Mouse (Mus musculus): ENCODE measurements at regions not wholly inside any gene's neighbourhood (a gene's known extent, or its start where the extent isn't known, plus 50 kb on each side); places are given as distances from the start of the nearest gene placed in this dataset.

DNA sequence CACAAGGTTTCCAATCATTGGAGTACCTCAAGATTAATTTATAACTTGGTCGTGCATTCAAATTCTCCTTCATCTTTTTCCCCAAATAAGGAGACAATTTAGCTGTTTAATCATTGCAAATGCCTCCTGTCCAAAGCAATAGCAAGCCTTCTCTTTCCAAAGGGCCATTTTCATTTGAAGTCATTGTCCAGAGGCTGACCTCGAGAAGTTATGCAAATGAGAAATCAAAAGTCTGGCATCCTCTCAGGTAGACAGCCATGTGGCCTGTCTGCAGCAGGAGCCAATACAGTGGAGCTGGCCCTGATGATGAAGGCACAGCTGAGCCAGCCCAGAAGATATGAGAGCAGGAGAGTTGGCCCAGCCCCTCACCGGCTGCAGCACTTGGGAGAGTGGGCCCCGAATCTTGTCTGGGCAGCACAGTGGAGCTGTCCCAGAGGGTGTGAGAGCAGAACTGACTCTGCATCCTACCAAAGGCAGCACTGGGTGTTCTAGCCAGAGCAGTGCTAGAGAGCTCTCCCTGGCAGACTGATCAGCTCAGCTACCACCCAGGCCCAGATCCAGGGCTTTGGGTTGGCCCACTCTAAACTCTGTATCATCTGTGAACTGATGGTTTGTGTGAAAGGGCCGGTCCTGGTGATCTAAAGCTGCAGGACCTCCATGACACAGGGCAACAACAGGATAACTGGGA is 74.2 kb downstream of the Rps12 start:
- Histone ChIP-seq H3K36me3 (replicated peaks; ENCODE audit: control insufficient read depth, insufficient read depth, low read length) (no peaks in the 10 kb centered on the region), H3K27ac (ENCODE audit: low read depth) (no peak overlapping the region), H3K4me1 (ENCODE audit: control insufficient read depth, insufficient read depth) (no peaks in the 10 kb centered on the region), H3K9ac (replicated peaks; ENCODE audit: low read depth, low read length) (no peak overlapping the region), H3K9me3 (replicated peaks; ENCODE audit: control insufficient read depth, low read length) (no peaks in the 10 kb centered on the region), H3K27me3 (ENCODE audit: control insufficient read depth, insufficient read depth, low read length) (no peaks in the 10 kb centered on the region), H3K4me2 (ENCODE audit: low read depth, low read length) (no peak overlapping the region), H3K4me3 (ENCODE audit: low read depth, low read length) (no peak overlapping the region)
- 63% methylated on average over 5 of the region's 5 CpGs for WGBS
- TF ChIP-seq EP300 (IDR thresholded peaks at IDR 0.05; ENCODE audit: low read depth) (no peak), CTCF (IDR thresholded peaks at IDR 0.05; ENCODE audit: low read depth) (no peak)
- ATAC-seq (ENCODE audit: insufficient read depth, low read depth) (no peak), DNase-seq (ENCODE audit: low spot score) (no peak)

DNA sequence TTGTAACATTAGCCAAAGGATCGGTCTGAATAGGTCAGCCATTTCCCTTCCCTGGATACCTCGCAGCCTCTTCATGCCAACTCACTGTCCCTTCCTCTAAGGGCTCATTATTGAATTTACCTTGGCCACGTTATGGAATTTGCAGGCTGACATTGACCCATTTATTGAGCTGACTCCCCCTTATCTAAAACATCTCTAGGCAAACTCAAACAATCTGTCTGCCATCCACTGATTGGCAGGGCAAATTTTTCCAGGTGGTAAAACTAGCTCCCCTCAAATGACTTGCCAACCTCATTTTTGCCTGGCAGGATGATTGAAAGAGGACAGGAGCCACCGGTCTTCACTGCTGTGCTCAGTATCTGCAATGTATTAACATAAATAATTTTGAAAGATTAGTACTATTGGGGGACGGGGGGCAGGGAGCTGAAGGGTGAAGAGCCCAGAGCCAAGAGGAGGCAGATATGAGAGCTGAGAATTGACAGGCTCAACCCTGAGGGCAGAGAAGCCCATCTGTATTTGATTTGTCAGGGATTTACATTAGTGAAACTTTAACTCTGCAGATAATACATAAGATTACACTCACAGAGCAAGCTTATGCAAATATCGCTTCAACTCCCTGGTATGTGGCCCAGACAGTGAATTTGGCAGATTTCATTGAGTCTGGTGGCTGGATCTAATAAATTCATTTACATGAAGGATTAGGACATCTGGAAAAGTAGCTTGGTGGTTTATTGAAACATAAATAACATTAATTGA is 75.5 kb downstream of the Rps12 start:
- H3K4me2 ChIP-seq (ENCODE audit: low read depth, low read length), result no peak overlapping the region
- H3K27me3 ChIP-seq (ENCODE audit: control insufficient read depth, insufficient read depth, low read length), result no peaks in the 10 kb centered on the region
- ATAC-seq (ENCODE audit: insufficient read depth, low read depth) (no peak), DNase-seq (ENCODE audit: low spot score) (no peak)
- no peak overlapping the region for H3K9ac ChIP-seq (replicated peaks; ENCODE audit: low read depth, low read length)
- TF ChIP-seq CTCF (IDR thresholded peaks at IDR 0.05; ENCODE audit: low read depth) (no peak), EP300 (IDR thresholded peaks at IDR 0.05; ENCODE audit: low read depth) (no peak)
- H3K36me3 ChIP-seq (replicated peaks; ENCODE audit: control insufficient read depth, insufficient read depth, low read length), result no peaks in the 10 kb centered on the region
- no peak overlapping the region for H3K4me3 ChIP-seq (ENCODE audit: low read depth, low read length)
- H3K4me1 ChIP-seq (ENCODE audit: control insufficient read depth, insufficient read depth), result no peaks in the 10 kb centered on the region
- H3K27ac ChIP-seq (ENCODE audit: low read depth), result no peak overlapping the region
- WGBS, result 63% methylated on average over 6 of the region's 6 CpGs
- no peaks in the 10 kb centered on the region for H3K9me3 ChIP-seq (replicated peaks; ENCODE audit: control insufficient read depth, low read length)

DNA sequence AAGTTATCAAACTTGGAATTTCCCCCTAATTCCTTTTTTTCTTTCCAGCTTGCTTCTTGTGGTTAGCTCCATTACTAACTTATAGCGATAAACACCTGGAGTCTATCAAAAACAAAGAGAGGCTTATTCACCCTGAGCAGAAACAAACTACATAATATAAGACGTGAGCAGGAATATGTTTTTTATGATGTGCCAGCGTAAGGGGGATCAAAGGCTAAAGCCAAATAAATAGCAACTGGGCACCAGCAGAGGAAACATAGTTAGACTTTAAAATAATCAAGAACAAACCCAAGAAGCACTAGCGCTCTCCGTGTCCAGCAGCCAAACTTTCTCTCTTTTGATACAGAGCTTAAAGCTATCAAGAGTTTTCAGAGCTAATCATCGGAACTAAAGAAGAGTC is 76.1 kb downstream of the Rps12 start:
- DNase-seq (ENCODE audit: low spot score) (no peak), ATAC-seq (ENCODE audit: insufficient read depth, low read depth) (no peak)
- Histone ChIP-seq H3K9me3 (replicated peaks; ENCODE audit: control insufficient read depth, low read length) (no peaks in the 10 kb centered on the region), H3K4me3 (ENCODE audit: low read depth, low read length) (no peak overlapping the region), H3K36me3 (replicated peaks; ENCODE audit: control insufficient read depth, insufficient read depth, low read length) (no peaks in the 10 kb centered on the region), H3K27me3 (ENCODE audit: control insufficient read depth, insufficient read depth, low read length) (no peaks in the 10 kb centered on the region), H3K9ac (replicated peaks; ENCODE audit: low read depth, low read length) (no peak overlapping the region), H3K4me1 (ENCODE audit: control insufficient read depth, insufficient read depth) (no peaks in the 10 kb centered on the region), H3K4me2 (ENCODE audit: low read depth, low read length) (no peak overlapping the region), H3K27ac (ENCODE audit: low read depth) (no peak overlapping the region)
- TF ChIP-seq EP300 (IDR thresholded peaks at IDR 0.05; ENCODE audit: low read depth) (no peak), CTCF (IDR thresholded peaks at IDR 0.05; ENCODE audit: low read depth) (no peak)
- WGBS, result 72% methylated on average over 6 of the region's 6 CpGs

DNA sequence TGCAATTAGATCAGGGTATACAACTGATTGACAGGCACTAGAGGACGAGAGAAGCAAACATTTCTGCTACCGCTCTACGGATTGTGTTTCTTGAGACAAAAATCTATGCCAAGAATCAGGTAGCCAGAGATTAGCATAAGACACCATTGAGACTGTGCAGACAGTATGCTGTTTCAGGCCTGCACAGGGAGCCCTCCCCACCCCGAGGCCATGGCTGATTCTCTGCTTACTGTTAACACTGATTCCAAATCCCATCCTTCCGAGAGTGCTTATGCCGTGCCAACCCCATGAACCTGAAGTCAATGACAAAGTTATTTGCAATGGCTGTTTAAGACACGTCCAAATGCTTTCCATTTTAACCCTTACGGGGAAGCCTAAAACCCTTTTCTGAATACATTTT is 78.8 kb downstream of the Rps12 start:
- Histone ChIP-seq H3K36me3 (replicated peaks; ENCODE audit: control insufficient read depth, insufficient read depth, low read length) (no peaks in the 10 kb centered on the region), H3K4me3 (ENCODE audit: low read depth, low read length) (no peak overlapping the region), H3K4me2 (ENCODE audit: low read depth, low read length) (no peak overlapping the region), H3K27me3 (ENCODE audit: control insufficient read depth, insufficient read depth, low read length) (no peaks in the 10 kb centered on the region), H3K9me3 (replicated peaks; ENCODE audit: control insufficient read depth, low read length) (no peaks in the 10 kb centered on the region), H3K4me1 (ENCODE audit: control insufficient read depth, insufficient read depth) (no peaks in the 10 kb centered on the region), H3K27ac (ENCODE audit: low read depth) (no peak overlapping the region), H3K9ac (replicated peaks; ENCODE audit: low read depth, low read length) (no peak overlapping the region)
- ATAC-seq (ENCODE audit: insufficient read depth, low read depth) (no peak), DNase-seq (ENCODE audit: low spot score) (no peak)
- TF ChIP-seq EP300 (IDR thresholded peaks at IDR 0.05; ENCODE audit: low read depth) (no peak), CTCF (IDR thresholded peaks at IDR 0.05; ENCODE audit: low read depth) (no peak)
- WGBS, result 84% methylated on average over 8 of the region's 8 CpGs

DNA sequence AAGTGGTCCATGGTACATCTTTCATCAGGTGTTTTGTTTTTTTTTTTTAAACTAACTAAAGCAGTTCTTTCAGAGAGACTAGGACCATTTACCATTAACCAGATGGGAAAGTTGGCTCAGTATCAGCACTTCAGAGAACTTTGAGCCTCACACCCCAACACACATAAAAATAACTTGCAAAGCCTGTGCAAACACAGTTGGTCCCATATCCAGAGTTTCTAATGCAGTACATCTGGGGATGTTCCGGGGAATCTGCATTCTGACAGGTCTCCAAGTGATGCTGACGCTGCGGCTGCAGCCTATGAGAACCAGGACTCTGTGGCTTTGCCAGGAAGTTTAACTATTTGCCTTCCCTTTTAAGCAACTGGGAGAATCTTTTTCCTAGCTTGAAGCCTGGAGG is 79.9 kb downstream of the Rps12 start:
- no peak overlapping the region for H3K9ac ChIP-seq (replicated peaks; ENCODE audit: low read depth, low read length)
- 77% methylated on average over 3 of the region's 3 CpGs for WGBS

More for the DNA sequence above, 79.9 kb downstream of the Rps12 start:
- DNase-seq (ENCODE audit: low spot score) (no peak), ATAC-seq (ENCODE audit: insufficient read depth, low read depth) (no peak)
- Histone ChIP-seq H3K4me2 (ENCODE audit: low read depth, low read length) (no peak overlapping the region), H3K9me3 (replicated peaks; ENCODE audit: control insufficient read depth, low read length) (no peaks in the 10 kb centered on the region), H3K4me3 (ENCODE audit: low read depth, low read length) (no peak overlapping the region), H3K27me3 (ENCODE audit: control insufficient read depth, insufficient read depth, low read length) (no peaks in the 10 kb centered on the region), H3K36me3 (replicated peaks; ENCODE audit: control insufficient read depth, insufficient read depth, low read length) (no peaks in the 10 kb centered on the region), H3K27ac (ENCODE audit: low read depth) (no peak overlapping the region), H3K4me1 (ENCODE audit: control insufficient read depth, insufficient read depth) (no peaks in the 10 kb centered on the region)
- no peak for TF ChIP-seq CTCF (IDR thresholded peaks at IDR 0.05; ENCODE audit: low read depth)
- TF ChIP-seq EP300 (IDR thresholded peaks at IDR 0.05; ENCODE audit: low read depth), result no peak
